Mouse (Mus musculus): ENCODE measurements at regions not wholly inside any gene's neighbourhood (a gene's known extent, or its start where the extent isn't known, plus 50 kb on each side); places are given as distances from the start of the nearest gene placed in this dataset.

- Histone ChIP-seq H3K4me2 (replicated peaks; ENCODE audit: low read depth, low read length) (no peak overlapping the region), H3K9me3 (ENCODE audit: control insufficient read depth, low read length) (no peaks in the 10 kb centered on the region), H3K9ac (ENCODE audit: low read depth, low read length) (no peak overlapping the region), H3K27ac (ENCODE audit: low read depth, low read length) (no peak overlapping the region), H3K27me3 (ENCODE audit: control insufficient read depth, insufficient read depth, low read length) (peaks cover 76% of the 10 kb centered on the region), H3K36me3 (ENCODE audit: control insufficient read depth, insufficient read depth, low read length) (no peaks in the 10 kb centered on the region), H3K4me1 (ENCODE audit: control insufficient read depth, insufficient read depth, low read length) (peaks cover 7% of the 10 kb centered on the region; the same call in 1 of the 2 replicates), H3K4me3 (ENCODE audit: low read length) (no peak overlapping the region)
- ATAC-seq (ENCODE audit: low FRiP score, low TSS enrichment), result no peak
- WGBS, result 7% methylated on average over 9 of the region's 9 CpGs
Measured at GRCm38 (mm10) chr9:69668475-69669090, 92.2 kb downstream of the Foxb1 start.

- Histone ChIP-seq H3K4me2 (replicated peaks; ENCODE audit: low read depth, low read length) (no peak overlapping the region), H3K4me1 (ENCODE audit: control insufficient read depth, insufficient read depth, low read length) (peaks cover 7% of the 10 kb centered on the region; the same call in 1 of the 2 replicates), H3K27ac (ENCODE audit: low read depth, low read length) (no peak overlapping the region), H3K4me3 (ENCODE audit: low read length) (no peak overlapping the region), H3K36me3 (ENCODE audit: control insufficient read depth, insufficient read depth, low read length) (no peaks in the 10 kb centered on the region), H3K9ac (ENCODE audit: low read depth, low read length) (no peak overlapping the region), H3K9me3 (ENCODE audit: control insufficient read depth, low read length) (no peaks in the 10 kb centered on the region), H3K27me3 (ENCODE audit: control insufficient read depth, insufficient read depth, low read length) (peaks cover 63% of the 10 kb centered on the region)
- ATAC-seq (ENCODE audit: low FRiP score, low TSS enrichment), result no peak
- 82% methylated on average over 7 of the region's 7 CpGs for WGBS
Measured at GRCm38 (mm10) chr9:69667064-69667533, 93.6 kb downstream of the Foxb1 start.

- H3K9me3 ChIP-seq (ENCODE audit: control insufficient read depth, low read length), result no peaks in the 10 kb centered on the region
- H3K27ac ChIP-seq (ENCODE audit: low read depth, low read length), result no peak overlapping the region
- no peak overlapping the region for H3K9ac ChIP-seq (ENCODE audit: low read depth, low read length)
- no peaks in the 10 kb centered on the region for H3K36me3 ChIP-seq (ENCODE audit: control insufficient read depth, insufficient read depth, low read length)
- ATAC-seq (ENCODE audit: low FRiP score, low TSS enrichment), result no peak
- H3K4me1 ChIP-seq (ENCODE audit: control insufficient read depth, insufficient read depth, low read length), result no peaks in the 10 kb centered on the region
- peaks cover 36% of the 10 kb centered on the region for H3K27me3 ChIP-seq (ENCODE audit: control insufficient read depth, insufficient read depth, low read length)
- H3K4me3 ChIP-seq (ENCODE audit: low read length), result no peak overlapping the region
- 87% methylated on average over 3 of the region's 3 CpGs for WGBS
- H3K4me2 ChIP-seq (replicated peaks; ENCODE audit: low read depth, low read length), result no peak overlapping the region
Measured at GRCm38 (mm10) chr9:69664201-69664600, 96.5 kb downstream of the Foxb1 start.

- no peak for ATAC-seq (ENCODE audit: low FRiP score, low TSS enrichment)
- Histone ChIP-seq H3K4me3 (ENCODE audit: low read length) (no peak overlapping the region), H3K36me3 (ENCODE audit: control insufficient read depth, insufficient read depth, low read length) (no peaks in the 10 kb centered on the region), H3K4me1 (ENCODE audit: control insufficient read depth, insufficient read depth, low read length) (no peaks in the 10 kb centered on the region), H3K27ac (ENCODE audit: low read depth, low read length) (no peak overlapping the region), H3K9ac (ENCODE audit: low read depth, low read length) (no peak overlapping the region), H3K4me2 (replicated peaks; ENCODE audit: low read depth, low read length) (no peak overlapping the region), H3K9me3 (ENCODE audit: control insufficient read depth, low read length) (no peaks in the 10 kb centered on the region), H3K27me3 (ENCODE audit: control insufficient read depth, insufficient read depth, low read length) (peaks cover 18% of the 10 kb centered on the region)
- 37% methylated on average over 5 of the region's 5 CpGs for WGBS
Measured at GRCm38 (mm10) chr9:69662394-69662793, 98.3 kb downstream of the Foxb1 start.

GRCm38 (mm10) chr9:69658276-69658675 is 102.5 kb downstream of the Foxb1 start:
- Histone ChIP-seq H3K27ac (ENCODE audit: low read depth, low read length) (no peak overlapping the region), H3K36me3 (ENCODE audit: control insufficient read depth, insufficient read depth, low read length) (no peaks in the 10 kb centered on the region), H3K9me3 (ENCODE audit: control insufficient read depth, low read length) (no peaks in the 10 kb centered on the region), H3K4me3 (ENCODE audit: low read length) (no peak overlapping the region), H3K4me1 (ENCODE audit: control insufficient read depth, insufficient read depth, low read length) (no peaks in the 10 kb centered on the region), H3K4me2 (replicated peaks; ENCODE audit: low read depth, low read length) (no peak overlapping the region), H3K27me3 (ENCODE audit: control insufficient read depth, insufficient read depth, low read length) (no peaks in the 10 kb centered on the region), H3K9ac (ENCODE audit: low read depth, low read length) (no peak overlapping the region)
- 94% methylated on average over 4 of the region's 4 CpGs for WGBS
- no peak for ATAC-seq (ENCODE audit: low FRiP score, low TSS enrichment)

DNA sequence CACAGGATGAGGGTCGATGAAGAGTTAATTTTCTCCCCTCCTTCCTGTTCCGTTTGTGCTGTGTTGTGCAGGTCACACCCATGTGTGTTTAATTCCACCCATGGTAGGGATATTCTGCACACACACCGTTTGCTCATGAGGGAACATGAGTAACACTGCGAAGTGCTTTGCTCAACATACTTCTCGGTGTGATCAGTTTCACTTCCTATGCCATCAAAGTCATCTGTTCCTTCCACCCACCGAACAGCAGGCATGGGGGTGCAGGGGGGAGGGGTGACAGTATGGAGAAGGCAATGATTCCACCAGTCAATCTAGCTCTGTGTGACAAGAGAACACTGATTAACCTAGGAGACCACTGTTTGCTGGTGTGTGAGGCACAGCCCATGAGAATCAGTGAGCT is 104.7 kb downstream of the Foxb1 start:
- no peaks in the 10 kb centered on the region for H3K9me3 ChIP-seq (ENCODE audit: control insufficient read depth, low read length)
- no peak for ATAC-seq (ENCODE audit: low FRiP score, low TSS enrichment)
- no peaks in the 10 kb centered on the region for H3K27me3 ChIP-seq (ENCODE audit: control insufficient read depth, insufficient read depth, low read length)
- no peaks in the 10 kb centered on the region for H3K4me1 ChIP-seq (ENCODE audit: control insufficient read depth, insufficient read depth, low read length)
- WGBS, result 71% methylated on average over 6 of the region's 6 CpGs
- H3K4me2 ChIP-seq (replicated peaks; ENCODE audit: low read depth, low read length), result no peak overlapping the region
- no peaks in the 10 kb centered on the region for H3K36me3 ChIP-seq (ENCODE audit: control insufficient read depth, insufficient read depth, low read length)
- no peak overlapping the region for H3K9ac ChIP-seq (ENCODE audit: low read depth, low read length)
- no peak overlapping the region for H3K4me3 ChIP-seq (ENCODE audit: low read length)
- H3K27ac ChIP-seq (ENCODE audit: low read depth, low read length), result no peak overlapping the region

DNA sequence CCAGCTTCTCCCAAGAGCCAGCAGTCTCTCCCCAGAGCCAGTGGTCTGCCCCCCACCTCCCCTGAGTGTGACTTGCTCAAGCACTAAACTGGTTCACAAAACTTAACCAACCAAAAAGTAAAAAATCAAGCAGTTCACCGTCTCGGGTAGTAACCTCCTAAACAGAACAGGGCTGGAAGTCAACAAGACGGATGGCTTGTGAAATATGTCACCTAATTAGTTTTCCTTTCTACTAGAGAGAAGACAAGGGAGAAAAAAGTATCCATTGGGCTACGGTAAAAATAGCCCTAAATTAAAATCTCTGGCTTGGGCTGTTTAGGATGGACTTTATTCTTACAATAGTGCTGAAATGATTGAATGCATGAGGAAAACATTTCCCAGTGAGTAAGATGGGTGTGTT is 108.6 kb downstream of the Foxb1 start:
- ATAC-seq (ENCODE audit: low FRiP score, low TSS enrichment), result no peak
- Histone ChIP-seq H3K4me3 (ENCODE audit: low read length) (no peak overlapping the region), H3K27ac (ENCODE audit: low read depth, low read length) (no peak overlapping the region), H3K4me1 (ENCODE audit: control insufficient read depth, insufficient read depth, low read length) (no peaks in the 10 kb centered on the region), H3K9ac (ENCODE audit: low read depth, low read length) (no peak overlapping the region), H3K27me3 (ENCODE audit: control insufficient read depth, insufficient read depth, low read length) (no peaks in the 10 kb centered on the region), H3K9me3 (ENCODE audit: control insufficient read depth, low read length) (peaks cover 3% of the 10 kb centered on the region; the same call in 1 of the 2 replicates), H3K4me2 (replicated peaks; ENCODE audit: low read depth, low read length) (no peak overlapping the region), H3K36me3 (ENCODE audit: control insufficient read depth, insufficient read depth, low read length) (no peaks in the 10 kb centered on the region)
- 15% methylated on average over 4 of the region's 4 CpGs for WGBS

GRCm38 (mm10) chr9:69651608-69652007 is 109.1 kb downstream of the Foxb1 start:
- no peaks in the 10 kb centered on the region for H3K27me3 ChIP-seq (ENCODE audit: control insufficient read depth, insufficient read depth, low read length)
- peaks cover 3% of the 10 kb centered on the region; the same call in 1 of the 2 replicates for H3K9me3 ChIP-seq (ENCODE audit: control insufficient read depth, low read length)
- H3K4me1 ChIP-seq (ENCODE audit: control insufficient read depth, insufficient read depth, low read length), result no peaks in the 10 kb centered on the region
- no peak overlapping the region for H3K27ac ChIP-seq (ENCODE audit: low read depth, low read length)
- H3K36me3 ChIP-seq (ENCODE audit: control insufficient read depth, insufficient read depth, low read length), result no peaks in the 10 kb centered on the region
- 52% methylated on average over 8 of the region's 8 CpGs for WGBS
- ATAC-seq (ENCODE audit: low FRiP score, low TSS enrichment), result no peak
- no peak overlapping the region for H3K9ac ChIP-seq (ENCODE audit: low read depth, low read length)
- no peak overlapping the region for H3K4me2 ChIP-seq (replicated peaks; ENCODE audit: low read depth, low read length)
- no peak overlapping the region for H3K4me3 ChIP-seq (ENCODE audit: low read length)

- Histone ChIP-seq H3K27me3 (ENCODE audit: control insufficient read depth, insufficient read depth, low read length) (no peaks in the 10 kb centered on the region; the same call in 1 of the 2 replicates), H3K9ac (ENCODE audit: low read depth, low read length) (no peak overlapping the region), H3K9me3 (ENCODE audit: control insufficient read depth, low read length) (no peaks in the 10 kb centered on the region), H3K4me3 (ENCODE audit: low read length) (no peak overlapping the region), H3K4me1 (ENCODE audit: control insufficient read depth, insufficient read depth, low read length) (no peaks in the 10 kb centered on the region), H3K27ac (ENCODE audit: low read depth, low read length) (no peak overlapping the region), H3K36me3 (ENCODE audit: control insufficient read depth, insufficient read depth, low read length) (no peaks in the 10 kb centered on the region), H3K4me2 (replicated peaks; ENCODE audit: low read depth, low read length) (no peak overlapping the region)
- ATAC-seq (ENCODE audit: low FRiP score, low TSS enrichment), result no peak
- WGBS, result 85% methylated on average over 5 of the region's 5 CpGs
Measured at GRCm38 (mm10) chr9:69642591-69642990, 118.1 kb downstream of the Foxb1 start.

All from kidney, embryonic 14.5 days (tissue).